Mouse (Mus musculus): ENCODE data around the gene Ptar1.
A peak's percentile ranks its signal among the peaks of the same experiment; 100 is the strongest.

DNA sequence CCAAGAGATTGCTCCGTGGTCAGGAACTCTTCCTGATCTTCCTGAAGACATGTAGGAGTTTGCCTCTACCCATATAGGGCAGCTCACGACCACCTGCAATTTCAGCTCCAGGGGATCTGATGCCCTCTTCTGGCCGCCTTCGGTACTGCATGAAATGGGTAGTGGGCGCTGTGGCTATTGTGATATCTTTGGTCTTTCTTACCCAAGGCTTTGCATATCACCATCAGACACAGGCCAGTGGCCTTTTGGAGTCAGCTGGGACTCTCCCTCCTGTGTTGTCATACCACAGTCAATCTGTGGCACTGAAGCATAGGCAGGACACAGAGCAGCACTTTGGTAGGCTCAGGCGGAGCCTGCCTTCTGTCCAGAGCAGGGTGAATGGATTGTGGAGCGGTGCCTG, 84.7 kb downstream of the Ptar1 start:
- TF ChIP-seq POLR2A (IDR thresholded peaks at IDR 0.05; ENCODE audit: borderline replicate concordance, control insufficient read depth, low read depth, low read length) (no peak), CTCF (IDR thresholded peaks at IDR 0.05; ENCODE audit: control insufficient read depth, insufficient read depth, low read length) (peak; percentile 59)

All from bone marrow, adult 2 months (tissue).